Comparison of ENCODE assay signal across 9 mouse cellular contexts in the genomic region with DNA sequence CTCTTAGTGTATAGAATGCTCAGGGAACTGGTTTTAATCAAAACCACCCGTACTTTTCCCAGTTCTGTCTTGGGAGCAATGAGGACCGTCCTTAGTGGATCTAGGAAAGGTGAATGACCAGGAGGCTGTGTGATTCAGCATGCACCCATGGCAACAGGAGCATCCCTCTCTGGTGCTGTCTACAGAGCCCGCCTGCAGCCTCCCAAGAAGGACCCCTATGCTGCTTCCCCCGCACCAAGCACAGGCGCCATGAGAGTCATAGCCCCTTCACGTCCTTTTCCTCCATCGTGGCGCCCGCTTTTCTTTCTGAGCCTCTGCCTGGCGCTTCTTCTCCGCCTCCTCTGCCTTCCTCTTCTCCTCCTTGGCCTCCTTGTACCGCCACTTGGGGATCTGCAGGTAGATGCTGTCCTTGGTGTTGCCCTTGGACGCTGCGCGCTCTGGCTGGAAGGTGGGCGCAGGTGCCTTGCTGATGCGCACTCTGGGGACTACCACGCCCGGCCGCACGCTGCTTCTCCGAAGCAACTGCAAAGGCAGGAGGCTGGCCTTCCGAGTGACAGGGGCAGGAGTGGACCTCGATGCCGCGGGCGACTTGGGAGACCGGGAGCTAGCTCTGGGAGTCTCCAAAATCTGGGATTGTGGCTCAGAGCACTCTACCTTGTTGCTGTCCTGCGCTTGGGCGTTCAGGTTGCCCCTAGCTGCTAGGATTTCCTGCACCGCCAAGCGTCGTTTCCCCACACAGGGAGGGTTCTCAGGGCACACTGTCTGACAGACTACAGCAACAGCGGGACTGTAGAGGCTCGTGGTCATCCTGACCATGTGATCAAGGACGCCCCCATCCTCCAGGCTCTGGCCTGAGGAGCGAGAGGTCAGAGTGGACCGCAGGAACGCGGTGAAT.
DNase-seq lines count a peak whose midpoint lies in the region; ATAC-seq and TF ChIP-seq lines count a peak whose summit lies in the region.
"Had no signal": no experiment of that assay in that cellular context is flagged by ENCODE, and none has a peak within 500 bp of the region (broad histone marks: within the 10 kb centered on the region; RNA-seq: fewer than 3 reads in every experiment).

No protein-coding gene starts in this region.

- DNase-seq in heart, embryonic 10.5 days (ENCODE audit: low spot score), result no peak
- DNase-seq in heart, adult 11 months, result no peak
- DNase-seq in forebrain, embryonic 14.5 days (ENCODE audit: low spot score), result no peak
- DNase-seq in cerebellum, postnatal 25 days, result no peak
- DNase-seq in thymus, postnatal 10 days (ENCODE audit: low spot score in 2 of 2), result no peak
- DNase-seq: cerebellum, adult 2 months had no signal

- peaks cover 18% of the 10 kb centered on the region for H3K4me1 ChIP-seq in heart, embryonic 10.5 days
- peaks cover 46% of the 10 kb centered on the region for H3K4me1 ChIP-seq in E14TG2a.4 (replicated peaks; ENCODE audit: low read depth, low read length)
- peaks cover 2% of the 10 kb centered on the region; the same call in 1 of the 2 replicates for H3K4me1 ChIP-seq in forebrain, embryonic 14.5 days (ENCODE audit: control insufficient read depth, insufficient read depth, low read length)
- peaks cover 10% of the 10 kb centered on the region for H3K4me1 ChIP-seq in limb, embryonic 15.5 days

- peak overlapping the region; percentile 50 for H3K4me2 ChIP-seq in forebrain, embryonic 14.5 days (ENCODE audit: low read length)
- H3K4me2 ChIP-seq in limb, embryonic 15.5 days, result peak overlapping the region; percentile 31; the same call in 1 of the 2 replicates

- H3K27me3 ChIP-seq in heart, embryonic 10.5 days (ENCODE audit: insufficient read depth, poor library complexity, severe bottlenecking), result peaks cover 54% of the 10 kb centered on the region
- H3K27me3 ChIP-seq in E14TG2a.4 (ENCODE audit: insufficient read depth, low read length), result peaks cover 31% of the 10 kb centered on the region
- H3K27me3 ChIP-seq in forebrain, embryonic 14.5 days (replicated peaks; ENCODE audit: control insufficient read depth, insufficient read depth, low read length), result peaks cover 18% of the 10 kb centered on the region
- H3K27me3 ChIP-seq in limb, embryonic 15.5 days, result peaks cover 57% of the 10 kb centered on the region

- 0 out of 2 replicates have a peak, but pooled peaks have one; percentile 30 for ATAC-seq in forebrain, embryonic 14.5 days
- ATAC-seq in limb, embryonic 15.5 days (ENCODE audit: insufficient number of reproducible peaks, low FRiP score, low TSS enrichment, low read depth), result no peak
- no peak for ATAC-seq in frontal cortex, adult (ENCODE audit: low TSS enrichment)

- WGBS in heart, embryonic 10.5 days, result 11% methylated on average over 40 of the region's 40 CpGs
- WGBS in forebrain, embryonic 14.5 days, result 8% methylated on average over 40 of the region's 40 CpGs
- WGBS in limb, embryonic 15.5 days, result 9% methylated on average over 40 of the region's 40 CpGs

- peak overlapping the region; percentile 54 for H3K9ac ChIP-seq in forebrain, embryonic 14.5 days (ENCODE audit: low read length)
- no peak overlapping the region for H3K9ac ChIP-seq in limb, embryonic 15.5 days

- no peak for TF ChIP-seq CTCF in E14TG2a.4 (conservative IDR thresholded peaks at IDR 0.05; ENCODE audit: low read length)

- H3K9me3 ChIP-seq in heart, embryonic 10.5 days, result no peaks in the 10 kb centered on the region
- H3K9me3 ChIP-seq in E14TG2a.4 (ENCODE audit: low read length), result no peaks in the 10 kb centered on the region
- no peaks in the 10 kb centered on the region for H3K9me3 ChIP-seq in forebrain, embryonic 14.5 days (replicated peaks; ENCODE audit: control insufficient read depth, low read length)
- H3K9me3 ChIP-seq in limb, embryonic 15.5 days, result no peaks in the 10 kb centered on the region

- H3K36me3 ChIP-seq in heart, embryonic 10.5 days, result no peaks in the 10 kb centered on the region
- no peaks in the 10 kb centered on the region for H3K36me3 ChIP-seq in E14TG2a.4 (ENCODE audit: insufficient read depth, low read length)
- no peaks in the 10 kb centered on the region for H3K36me3 ChIP-seq in forebrain, embryonic 14.5 days (ENCODE audit: control insufficient read depth, insufficient read depth, low read length)
- H3K36me3 ChIP-seq in limb, embryonic 15.5 days, result no peaks in the 10 kb centered on the region

- H3K27ac ChIP-seq in heart, embryonic 10.5 days, result no peak overlapping the region
- H3K27ac ChIP-seq in forebrain, embryonic 14.5 days (ENCODE audit: low read depth, low read length), result no peak overlapping the region
- no peak overlapping the region for H3K27ac ChIP-seq in limb, embryonic 15.5 days

- peak overlapping the region; percentile 50 for H3K4me3 ChIP-seq in heart, embryonic 10.5 days
- H3K4me3 ChIP-seq in E14TG2a.4 (replicated peaks; ENCODE audit: low read length), result peak overlapping the region; percentile 72
- H3K4me3 ChIP-seq in forebrain, embryonic 14.5 days (ENCODE audit: low read depth, low read length), result peak overlapping the region; percentile 27
- peak overlapping the region; percentile 17 for H3K4me3 ChIP-seq in limb, embryonic 15.5 days

Comparison
In these comparisons a context has a peak if more than half of its experiments do, and no peak if none do; other contexts are left out.
1. H3K4me3 ChIP-seq: peak in every context shown above with its lines; median percentile 72 in E14TG2a.4; 50 in heart, embryonic 10.5 days; 27 in forebrain, embryonic 14.5 days; 17 in limb, embryonic 15.5 days.